Mouse (Mus musculus) liver, postnatal 0 days (tissue): Measurements from ENCODE around the gene Sf3a1. TPM values are rescaled to one million over a fixed set of nuclear protein-coding genes. Genes with fewer than 3 reads are reported as not detected.

ENCODE experiments used
- ATAC-seq: fragments of 200-750 bp; cut with Nextera tagmentation; 2 replicates; pipeline ENCODE4 v1.8.0; 2017; ENCODE audit warnings: mild to moderate bottlenecking, moderate library complexity
- DNase-seq: peaks from one replicate; pipeline ENCODE4 v3.0.0-alpha.2; 2016
- H3K27ac ChIP-seq: fragments of 300-500 bp; sonication (generic); 2 replicates; pipeline ENCODE4 v1.5.1; 2014; ENCODE audit warnings: antibody characterized with exemption, moderate library complexity, mild to moderate bottlenecking, low read depth
- H3K27me3 ChIP-seq: fragments of 300-500 bp; sonication (generic); 2 replicates; pipeline ENCODE4 v1.6.1; 2014; ENCODE audit warnings: low read length, control low read depth, mixed read lengths; ENCODE audit not compliant: insufficient read depth
- H3K36me3 ChIP-seq: fragments of 300-500 bp; sonication (generic); replicated peaks from 2 replicates; pipeline ENCODE4 v1.6.1; 2014; ENCODE audit warnings: mild to moderate bottlenecking, control low read depth, low read length, moderate library complexity, mixed read lengths; ENCODE audit not compliant: insufficient read depth
- H3K4me1 ChIP-seq: fragments of 300-500 bp; sonication (generic); 2 replicates; pipeline ENCODE4 v1.6.1; 2014; ENCODE audit warnings: antibody characterized with exemption, mild to moderate bottlenecking, control low read depth; ENCODE audit not compliant: insufficient read depth
- H3K4me2 ChIP-seq: fragments of 300-500 bp; sonication (generic); 2 replicates; pipeline ENCODE4 v1.6.1; 2014; ENCODE audit warnings: low read depth, mild to moderate bottlenecking, low read length, moderate library complexity, mixed read lengths
- H3K4me3 ChIP-seq: fragments of 300-500 bp; sonication (generic); 2 replicates; pipeline ENCODE4 v1.5.1; 2014; ENCODE audit warnings: low read depth, low read length
- H3K9ac ChIP-seq: fragments of 300-500 bp; sonication (generic); replicated peaks from 2 replicates; pipeline ENCODE4 v1.6.1; 2014; ENCODE audit warnings: mild to moderate bottlenecking, moderate library complexity
- H3K9me3 ChIP-seq: fragments of 300-500 bp; sonication (generic); 2 replicates; pipeline ENCODE4 v1.6.1; 2016; ENCODE audit warnings: mild to moderate bottlenecking, control low read depth, low read length, mixed read lengths
- CTCF ChIP-seq: sonication (generic); IDR thresholded peaks from 2 replicates; pipeline ENCODE4 v1.5.1; 2016; ENCODE audit warnings: antibody characterized with exemption, low read depth
- EP300 ChIP-seq: IDR thresholded peaks from 2 replicates; pipeline ENCODE4 v1.6.1; 2016; ENCODE audit warnings: antibody characterized with exemption, low read depth, mild to moderate bottlenecking
- WGBS: fragments of 180-500 bp; shearing (Covaris S2); extraction: QIAGEN DNeasy Blood & Tissue Kit; methylation state at CpG from one replicate; pipeline ENCODE4 v1.1.7; 2014; ENCODE audit not compliant: insufficient replicate concordance; 5-methylcytosine and 5-hydroxymethylcytosine counted together
- polyA plus RNA-seq: library from polyadenylated mRNA; unstranded; fragments of >200 nt; fragmentation: Nextera tagmentation; extraction: Ambion mirVana; gene quantifications from 2 replicates; pipeline ENCODE4 v1.2.1, GENCODE M21; 2015

Sf3a1 gene
- polyA plus RNA-seq, 1 experiment from 2014 or later = 8.8 TPM

DNA sequence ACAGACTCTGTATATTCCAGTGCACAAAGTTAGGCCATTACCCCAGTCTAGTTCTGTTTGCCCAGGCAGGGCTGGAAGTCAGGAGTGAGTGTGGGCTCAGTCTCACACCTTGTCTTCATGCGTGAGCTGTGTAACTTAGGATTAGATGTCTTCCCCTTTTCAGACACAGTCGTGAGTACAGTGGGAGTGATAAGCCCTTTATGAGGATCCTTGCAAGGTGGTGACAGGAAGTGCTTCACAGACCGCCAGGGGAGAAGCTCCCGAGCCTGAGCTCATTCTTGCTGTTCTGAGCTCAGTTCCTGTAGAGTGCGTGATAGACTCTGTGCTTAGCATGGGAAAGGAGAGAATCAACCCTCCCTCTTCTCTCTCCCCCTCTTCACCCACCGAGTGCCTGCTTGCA, 46.4 kb downstream of the Sf3a1 start:
- Histone ChIP-seq H3K27ac (no peak overlapping the region), H3K4me3 (no peak overlapping the region), H3K9me3 (no peaks in the 10 kb centered on the region), H3K36me3 (peaks cover 24% of the 10 kb centered on the region), H3K27me3 (no peaks in the 10 kb centered on the region), H3K4me2 (no peak overlapping the region), H3K4me1 (peaks cover 6% of the 10 kb centered on the region; the same call in 1 of the 2 replicates), H3K9ac (no peak overlapping the region)
- DNase-seq = no peak
- 32% methylated on average over 6 of the region's 6 CpGs for WGBS
- TF ChIP-seq EP300 (no peak), CTCF (no peak)
- ATAC-seq = no peak

DNA sequence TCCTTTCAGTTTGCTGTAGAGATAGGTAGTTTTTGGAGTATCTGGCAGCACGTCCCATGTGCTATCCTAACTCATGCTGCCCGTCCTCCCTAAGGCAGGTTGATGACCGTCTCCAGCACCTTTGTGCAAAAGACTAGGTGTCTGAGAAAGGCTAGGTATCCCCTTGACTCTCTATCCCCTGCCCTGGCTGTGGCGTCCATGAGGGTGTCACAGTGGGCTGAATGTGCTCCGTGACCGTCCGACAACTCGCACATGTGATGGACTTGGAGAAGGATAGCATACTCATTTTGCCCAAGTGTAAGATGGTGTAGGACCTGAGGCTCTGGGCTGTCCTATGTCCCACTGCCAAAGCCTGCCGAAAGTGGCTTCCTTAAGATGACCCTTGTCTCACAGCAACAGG, 47.5 kb downstream of the Sf3a1 start:
- H3K9ac ChIP-seq = no peak overlapping the region
- no peak overlapping the region for H3K4me3 ChIP-seq
- WGBS = 81% methylated on average over 9 of the region's 9 CpGs
- DNase-seq = no peak
- no peak overlapping the region for H3K4me2 ChIP-seq
- peaks cover 6% of the 10 kb centered on the region; the same call in 1 of the 2 replicates for H3K4me1 ChIP-seq
- TF ChIP-seq CTCF (no peak), EP300 (no peak)
- no peaks in the 10 kb centered on the region for H3K27me3 ChIP-seq
- H3K27ac ChIP-seq = no peak overlapping the region
- H3K9me3 ChIP-seq = no peaks in the 10 kb centered on the region
- peaks cover 27% of the 10 kb centered on the region for H3K36me3 ChIP-seq
- ATAC-seq = no peak

DNA sequence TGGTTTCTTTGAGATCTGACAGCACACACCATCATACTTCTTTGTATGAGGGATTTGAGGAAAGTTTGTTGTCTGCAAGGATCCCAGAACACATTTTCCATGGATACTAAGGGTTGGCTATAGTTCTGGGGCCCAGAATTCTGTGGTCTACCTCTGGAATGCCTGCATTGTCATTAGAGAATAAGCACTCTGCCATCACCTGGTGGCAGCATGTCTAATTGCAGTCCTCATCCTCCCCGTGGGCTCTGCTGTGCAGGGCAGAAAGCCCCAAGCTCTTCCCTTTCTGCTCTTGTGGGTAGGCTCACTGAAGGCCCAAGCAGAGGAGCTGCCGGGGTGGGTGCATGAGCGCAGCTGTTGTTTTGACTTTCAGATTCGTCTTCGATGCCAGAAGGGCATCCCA, 49.4 kb downstream of the Sf3a1 start:
- H3K27me3 ChIP-seq = no peaks in the 10 kb centered on the region
- 70% methylated on average over 5 of the region's 5 CpGs for WGBS
- H3K4me2 ChIP-seq = no peak overlapping the region
- ATAC-seq (no peak), DNase-seq (no peak)
- peak; percentile 74 for TF ChIP-seq CTCF
- TF ChIP-seq EP300 = no peak
- H3K4me1 ChIP-seq = no peaks in the 10 kb centered on the region
- H3K4me3 ChIP-seq = no peak overlapping the region
- peaks cover 31% of the 10 kb centered on the region for H3K36me3 ChIP-seq
- no peak overlapping the region for H3K27ac ChIP-seq
- H3K9ac ChIP-seq = no peak overlapping the region
- no peaks in the 10 kb centered on the region for H3K9me3 ChIP-seq

DNA sequence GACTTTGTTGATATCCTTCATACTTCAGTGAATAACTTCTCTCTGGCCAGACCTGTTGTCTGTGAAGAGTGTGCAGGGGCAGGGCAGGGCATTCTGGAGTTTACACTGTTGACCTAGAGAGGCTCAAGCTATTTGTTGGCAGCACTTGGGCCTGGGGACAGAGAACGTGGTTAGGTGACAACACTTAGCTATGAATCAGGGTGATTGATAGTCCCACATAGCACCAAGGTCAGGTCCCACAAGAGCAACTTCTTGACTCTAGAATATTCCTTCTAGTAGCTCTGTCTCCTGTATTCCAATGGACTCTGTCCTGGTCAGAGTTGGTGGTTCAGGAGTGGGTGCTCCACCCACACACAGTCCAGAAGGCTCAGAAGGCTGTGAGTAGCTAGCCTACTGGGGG, 50.6 kb downstream of the Sf3a1 start:
- no peak for DNase-seq

DNA sequence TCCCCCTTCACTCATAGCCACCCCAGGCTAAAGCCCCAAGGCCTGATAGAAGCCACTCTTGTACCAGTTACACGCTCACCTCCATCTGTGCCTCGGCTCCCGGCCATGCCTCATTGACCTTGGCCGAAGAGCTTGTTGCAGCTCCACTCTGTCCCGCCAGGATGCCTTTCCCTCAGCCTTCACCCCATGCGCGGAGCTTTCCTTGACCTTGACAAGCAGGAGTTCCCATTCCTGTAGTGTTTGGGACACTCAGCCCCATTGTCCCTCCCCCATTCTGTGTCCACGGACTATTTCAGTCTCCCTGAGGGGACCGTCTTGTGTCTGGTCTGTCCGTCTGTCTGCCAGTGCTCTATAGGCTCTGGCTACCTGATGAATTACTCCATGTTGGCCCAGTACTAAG, 53.0 kb downstream of the Sf3a1 start:
- H3K4me3 ChIP-seq = no peak overlapping the region
- ATAC-seq (no peak), DNase-seq (no peak)
- H3K27ac ChIP-seq = no peak overlapping the region
- H3K9me3 ChIP-seq = no peaks in the 10 kb centered on the region
- WGBS = 89% methylated on average over 10 of the region's 10 CpGs
- H3K9ac ChIP-seq = no peak overlapping the region
- peaks cover 26% of the 10 kb centered on the region for H3K36me3 ChIP-seq
- TF ChIP-seq CTCF (no peak), EP300 (no peak)
- no peak overlapping the region for H3K4me2 ChIP-seq
- H3K4me1 ChIP-seq = peaks cover 1% of the 10 kb centered on the region; the same call in 1 of the 2 replicates
- H3K27me3 ChIP-seq = no peaks in the 10 kb centered on the region

More for the DNA sequence above, 50.6 kb downstream of the Sf3a1 start:
- Histone ChIP-seq H3K4me3 (no peak overlapping the region), H3K27ac (no peak overlapping the region), H3K4me2 (no peak overlapping the region), H3K27me3 (no peaks in the 10 kb centered on the region), H3K9ac (no peak overlapping the region), H3K9me3 (no peaks in the 10 kb centered on the region), H3K36me3 (peaks cover 34% of the 10 kb centered on the region), H3K4me1 (no peaks in the 10 kb centered on the region)
- no peak for ATAC-seq
- no peak for TF ChIP-seq EP300
- no peak for TF ChIP-seq CTCF
- WGBS = 67% methylated on average over 1 of the region's 1 CpGs

DNA sequence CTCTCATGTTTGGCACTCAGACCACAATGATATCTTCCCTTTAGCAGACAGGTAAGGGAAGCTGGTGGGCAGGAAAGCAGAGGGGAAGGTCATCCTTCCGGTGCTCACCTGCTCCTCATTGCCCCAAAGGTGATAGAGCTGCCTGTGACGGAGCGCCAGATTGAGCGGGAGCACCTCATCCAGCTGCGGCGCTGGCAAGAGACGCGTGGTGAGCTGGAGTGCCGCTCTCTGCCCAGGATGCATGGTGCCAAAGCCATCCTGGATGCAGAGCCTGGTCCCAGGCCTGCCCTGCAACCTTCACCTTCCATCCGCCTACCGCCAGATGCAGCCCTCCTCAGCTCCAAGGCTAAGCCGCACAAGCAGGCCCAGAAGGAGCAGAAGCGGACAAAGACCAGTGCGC, 54.4 kb downstream of the Sf3a1 start:
- H3K9ac ChIP-seq = no peak overlapping the region
- H3K27me3 ChIP-seq = 0 out of 2 replicates have a peak, but pooled peaks cover 7% of the 10 kb centered on the region
- no peak overlapping the region for H3K4me2 ChIP-seq
- DNase-seq (no peak), ATAC-seq (no peak)
- TF ChIP-seq CTCF = no peak
- no peak for TF ChIP-seq EP300
- 88% methylated on average over 14 of the region's 14 CpGs for WGBS
- peaks cover 23% of the 10 kb centered on the region for H3K36me3 ChIP-seq
- H3K27ac ChIP-seq = no peak overlapping the region
- peaks cover 8% of the 10 kb centered on the region; the same call in 1 of the 2 replicates for H3K4me1 ChIP-seq
- H3K4me3 ChIP-seq = no peak overlapping the region
- H3K9me3 ChIP-seq = no peaks in the 10 kb centered on the region

DNA sequence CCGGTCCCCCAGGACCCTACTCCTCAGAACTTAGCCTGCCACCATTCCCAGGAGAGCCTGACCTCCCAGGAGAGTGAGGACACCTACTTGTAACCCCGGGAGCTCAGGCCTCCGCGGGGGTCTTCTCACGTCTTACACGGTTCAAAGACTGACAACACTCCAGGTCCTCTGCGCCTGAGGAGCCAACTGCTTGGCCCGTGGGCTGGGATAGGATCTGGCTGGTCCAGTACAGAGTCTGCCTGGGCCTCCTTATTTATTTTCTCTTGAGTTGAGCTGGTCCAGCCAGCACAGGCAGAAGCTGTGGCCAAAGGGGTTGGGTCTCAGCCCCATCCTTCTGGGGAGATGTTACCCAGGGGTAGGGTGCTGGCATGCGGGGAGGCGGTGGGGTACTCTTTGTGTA, 54.9 kb downstream of the Sf3a1 start:
- H3K4me3 ChIP-seq = no peak overlapping the region
- H3K27me3 ChIP-seq = 0 out of 2 replicates have a peak, but pooled peaks cover 7% of the 10 kb centered on the region
- TF ChIP-seq EP300 = no peak
- no peak for DNase-seq
- no peak overlapping the region for H3K27ac ChIP-seq
- no peaks in the 10 kb centered on the region for H3K9me3 ChIP-seq
- H3K9ac ChIP-seq = no peak overlapping the region
- 84% methylated on average over 10 of the region's 10 CpGs for WGBS
- no peak overlapping the region for H3K4me2 ChIP-seq
- H3K4me1 ChIP-seq = peaks cover 9% of the 10 kb centered on the region
- no peak for ATAC-seq
- peaks cover 18% of the 10 kb centered on the region for H3K36me3 ChIP-seq
